Mouse (Mus musculus) megakaryocyte, embryonic 14.5 days (primary cell): Measurements from ENCODE around the gene Cacna2d4.

Experiments used
- FLI1 ChIP-seq: IDR thresholded peaks from 2 replicates; pipeline ENCODE4 v1.6.1; 2012; ENCODE audit warnings: low read length, inconsistent platforms, mixed read lengths
- GATA1 ChIP-seq: IDR thresholded peaks from 3 replicates; pipeline ENCODE4 v1.6.1; 2012; ENCODE audit warnings: mixed read lengths, low read length, inconsistent platforms, borderline replicate concordance

- TF ChIP-seq GATA1 (no peak), FLI1 (no peak)
Measured at GRCm38 (mm10) chr6:119187631-119188030, 48.7 kb upstream of the Cacna2d4 start.
